Mouse (Mus musculus) heart, embryonic 16.5 days (tissue): ENCODE results near the gene Itpkb. TPM values are rescaled to one million over a fixed set of nuclear protein-coding genes. Genes with fewer than 3 reads are reported as not detected.

Experiments used
- ATAC-seq: fragments of 200-750 bp; cut with Nextera tagmentation; replicated peaks from 2 replicates; pipeline ENCODE4 v1.8.0; 2017; ENCODE audit warnings: moderate number of reproducible peaks; ENCODE audit not compliant: insufficient read depth, low FRiP score; ENCODE audit errors: extremely low read depth
- H3K27ac ChIP-seq: fragments of 300-500 bp; sonication (generic); 2 replicates; pipeline ENCODE4 v1.5.1; 2014; ENCODE audit warnings: mild to moderate bottlenecking, low read length, control low read depth, moderate library complexity
- H3K27me3 ChIP-seq: fragments of 300-500 bp; sonication (generic); 2 replicates; pipeline ENCODE4 v1.6.1; 2014; ENCODE audit warnings: low read length, mixed read lengths; ENCODE audit not compliant: control insufficient read depth, insufficient read depth
- H3K36me3 ChIP-seq: fragments of 300-500 bp; sonication (generic); 2 replicates; pipeline ENCODE4 v1.6.1; 2014; ENCODE audit not compliant: control insufficient read depth, insufficient read depth
- H3K4me1 ChIP-seq: fragments of 300-500 bp; sonication (generic); 2 replicates; pipeline ENCODE4 v1.6.1; 2014; ENCODE audit warnings: low read length, mixed read lengths; ENCODE audit not compliant: control insufficient read depth, insufficient read depth
- H3K4me2 ChIP-seq: fragments of 300-500 bp; sonication (generic); 2 replicates; pipeline ENCODE4 v1.6.1; 2014; ENCODE audit warnings: low read depth, mild to moderate bottlenecking, control low read depth, low read length
- H3K4me3 ChIP-seq: fragments of 300-500 bp; sonication (generic); 2 replicates; pipeline ENCODE4 v1.5.1; 2014; ENCODE audit warnings: mild to moderate bottlenecking, control low read depth, low read length
- H3K9ac ChIP-seq: fragments of 300-500 bp; sonication (generic); 2 replicates; pipeline ENCODE4 v1.6.1; 2014; ENCODE audit warnings: low read length, control low read depth
- H3K9me3 ChIP-seq: fragments of 300-500 bp; sonication (generic); replicated peaks from 2 replicates; pipeline ENCODE4 v1.6.1; 2016; ENCODE audit warnings: low read length; ENCODE audit not compliant: control insufficient read depth
- WGBS: fragments of 180-500 bp; shearing (Covaris S2); extraction: QIAGEN DNeasy Blood & Tissue Kit; methylation state at CpG from one replicate; pipeline ENCODE4 v1.1.7; 2014; 5-methylcytosine and 5-hydroxymethylcytosine counted together
- polyA plus RNA-seq: library from polyadenylated mRNA; unstranded; fragments of >200 nt; fragmentation: Nextera tagmentation; extraction: Ambion mirVana; gene quantifications from 2 replicates; pipeline ENCODE4 v1.2.1, GENCODE M21; 2015

Gene Itpkb
- polyA plus RNA-seq, 1 experiment from 2014 or later, result 7.3 TPM

GRCm38 (mm10) chr1:180359311-180359710, 29.0 kb downstream of the Itpkb start:
- Histone ChIP-seq H3K4me3 (no peak overlapping the region), H3K9me3 (no peaks in the 10 kb centered on the region), H3K27ac (no peak overlapping the region; the same call in 1 of the 2 replicates), H3K4me1 (peaks cover 48% of the 10 kb centered on the region), H3K36me3 (0 out of 2 replicates have a peak, but pooled peaks cover 3% of the 10 kb centered on the region), H3K9ac (no peak overlapping the region; the same call in 1 of the 2 replicates), H3K4me2 (no peak overlapping the region), H3K27me3 (no peaks in the 10 kb centered on the region)
- ATAC-seq, result no peak
- 65% methylated on average over 5 of the region's 5 CpGs for WGBS

GRCm38 (mm10) chr1:180362176-180362575, 31.9 kb downstream of the Itpkb start:
- Histone ChIP-seq H3K9ac (no peak overlapping the region), H3K4me2 (no peak overlapping the region), H3K4me3 (no peak overlapping the region), H3K27ac (no peak overlapping the region; the same call in 1 of the 2 replicates), H3K36me3 (0 out of 2 replicates have a peak, but pooled peaks cover 3% of the 10 kb centered on the region), H3K4me1 (peaks cover 54% of the 10 kb centered on the region), H3K27me3 (no peaks in the 10 kb centered on the region), H3K9me3 (no peaks in the 10 kb centered on the region)
- WGBS, result 86% methylated on average over 4 of the region's 4 CpGs
- ATAC-seq, result no peak

- Histone ChIP-seq H3K4me2 (no peak overlapping the region), H3K4me1 (peaks cover 54% of the 10 kb centered on the region)
- WGBS, result 69% methylated on average over 5 of the region's 5 CpGs
Measured at GRCm38 (mm10) chr1:180362844-180363243, 32.6 kb downstream of the Itpkb start.

GRCm38 (mm10) chr1:180363317-180363716, 33.0 kb downstream of the Itpkb start:
- Histone ChIP-seq H3K27me3 (no peaks in the 10 kb centered on the region), H3K9ac (0 out of 2 replicates have a peak overlapping the region, but pooled peaks have one; percentile 1), H3K4me2 (no peak overlapping the region), H3K9me3 (no peaks in the 10 kb centered on the region), H3K36me3 (0 out of 2 replicates have a peak, but pooled peaks cover 3% of the 10 kb centered on the region), H3K4me1 (peaks cover 52% of the 10 kb centered on the region), H3K27ac (peak overlapping the region; percentile 80), H3K4me3 (no peak overlapping the region)
- no peak for ATAC-seq
- WGBS, result 46% methylated on average over 3 of the region's 3 CpGs

More at GRCm38 (mm10) chr1:180362844-180363243, 32.6 kb downstream of the Itpkb start:
- Histone ChIP-seq H3K4me3 (no peak overlapping the region), H3K9ac (no peak overlapping the region), H3K27me3 (no peaks in the 10 kb centered on the region), H3K9me3 (no peaks in the 10 kb centered on the region), H3K27ac (peak overlapping the region; percentile 55), H3K36me3 (0 out of 2 replicates have a peak, but pooled peaks cover 3% of the 10 kb centered on the region)
- ATAC-seq, result no peak

- Histone ChIP-seq H3K4me1 (peaks cover 45% of the 10 kb centered on the region), H3K4me2 (peak overlapping the region; percentile 47)
- 0 out of 2 replicates have a peak, but pooled peaks have one; percentile 11 for ATAC-seq
Measured at GRCm38 (mm10) chr1:180364005-180364404, 33.7 kb downstream of the Itpkb start.

GRCm38 (mm10) chr1:180364720-180365119, 34.4 kb downstream of the Itpkb start:
- no peak for ATAC-seq
- Histone ChIP-seq H3K4me1 (peaks cover 41% of the 10 kb centered on the region), H3K9ac (peak overlapping the region; percentile 73)

More at GRCm38 (mm10) chr1:180364005-180364404, 33.7 kb downstream of the Itpkb start:
- Histone ChIP-seq H3K9ac (0 out of 2 replicates have a peak overlapping the region, but pooled peaks have one; percentile 1), H3K36me3 (0 out of 2 replicates have a peak, but pooled peaks cover 3% of the 10 kb centered on the region), H3K9me3 (no peaks in the 10 kb centered on the region), H3K4me3 (peak overlapping the region; percentile 1; the same call in 1 of the 2 replicates), H3K27ac (peak overlapping the region; percentile 80), H3K27me3 (no peaks in the 10 kb centered on the region)
- 16% methylated on average over 17 of the region's 17 CpGs for WGBS

GRCm38 (mm10) chr1:180365180-180365810, 35.0 kb downstream of the Itpkb start:
- Histone ChIP-seq H3K9me3 (no peaks in the 10 kb centered on the region), H3K27ac (peak overlapping the region; percentile 80), H3K4me1 (peaks cover 41% of the 10 kb centered on the region), H3K27me3 (no peaks in the 10 kb centered on the region), H3K4me2 (peak overlapping the region; percentile 86), H3K9ac (peak overlapping the region; percentile 73), H3K4me3 (peak overlapping the region; percentile 58), H3K36me3 (0 out of 2 replicates have a peak, but pooled peaks cover 3% of the 10 kb centered on the region)
- ATAC-seq, result peak; percentile 85
- 2% methylated on average over 29 of the region's 29 CpGs for WGBS

More at GRCm38 (mm10) chr1:180364720-180365119, 34.4 kb downstream of the Itpkb start:
- H3K27me3 ChIP-seq, result no peaks in the 10 kb centered on the region
- peak overlapping the region; percentile 80 for H3K27ac ChIP-seq
- 0 out of 2 replicates have a peak, but pooled peaks cover 3% of the 10 kb centered on the region for H3K36me3 ChIP-seq
- no peaks in the 10 kb centered on the region for H3K9me3 ChIP-seq
- H3K4me2 ChIP-seq, result peak overlapping the region; percentile 86
- H3K4me3 ChIP-seq, result peak overlapping the region; percentile 58
- WGBS, result 24% methylated on average over 2 of the region's 2 CpGs

- Histone ChIP-seq H3K27me3 (no peaks in the 10 kb centered on the region), H3K4me2 (peak overlapping the region; percentile 86), H3K27ac (peak overlapping the region; percentile 61), H3K4me3 (no peak overlapping the region), H3K9me3 (no peaks in the 10 kb centered on the region), H3K36me3 (0 out of 2 replicates have a peak, but pooled peaks cover 3% of the 10 kb centered on the region), H3K4me1 (peaks cover 47% of the 10 kb centered on the region), H3K9ac (peak overlapping the region; percentile 73)
- WGBS, result 69% methylated on average over 18 of the region's 18 CpGs
- no peak for ATAC-seq
Measured at GRCm38 (mm10) chr1:180365983-180366811, 35.9 kb downstream of the Itpkb start.
